Mouse (Mus musculus): Measurements from ENCODE around the gene Sdsl. TPM values are rescaled to one million over a fixed set of nuclear protein-coding genes. Genes with fewer than 3 reads are reported as not detected.
"Not testable (repeated sequence)": the region's sequence is repeated elsewhere in the genome, so short reads cannot be mapped to it uniquely, and the experiment has no call there.

The Sdsl gene
- polyA plus RNA-seq, 1 experiment from 2014 or later = 5.8 TPM

DNA sequence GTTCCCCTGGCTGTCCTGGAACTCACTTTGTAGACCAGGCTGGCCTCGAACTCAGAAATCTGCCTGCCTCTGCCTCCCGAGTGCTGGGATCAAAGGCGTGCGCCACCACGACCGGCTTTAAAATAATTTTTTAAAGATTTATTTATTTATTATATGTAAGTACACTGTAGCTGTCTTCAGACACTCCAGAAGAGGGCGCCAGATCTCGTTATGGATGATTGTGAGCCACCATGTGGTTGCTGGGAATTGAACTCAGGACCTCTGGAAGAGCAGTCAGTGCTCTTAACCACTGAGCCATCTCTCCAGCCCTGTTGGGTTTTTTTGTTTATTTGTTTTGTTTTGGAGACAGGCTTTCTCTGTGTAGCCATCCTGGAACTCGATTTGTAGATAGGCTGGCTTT is 28.0 kb upstream of the Sdsl start:
- not testable (repeated sequence) for DNase-seq (ENCODE audit: low spot score); H3K9me3 ChIP-seq (ENCODE audit: control insufficient read depth, low read length); H3K9ac ChIP-seq (ENCODE audit: low read depth, low read length); ATAC-seq (ENCODE audit: low FRiP score); H3K4me1 ChIP-seq (replicated peaks; ENCODE audit: control insufficient read depth, insufficient read depth, low read length); H3K27me3 ChIP-seq (ENCODE audit: control insufficient read depth, insufficient read depth, low read length); H3K27ac ChIP-seq (ENCODE audit: low read depth, low read length); H3K4me3 ChIP-seq (ENCODE audit: low read depth, low read length); H3K36me3 ChIP-seq (ENCODE audit: control insufficient read depth, insufficient read depth, low read length); H3K4me2 ChIP-seq (replicated peaks; ENCODE audit: low read depth, low read length)
- WGBS = 85% methylated on average over 9 of the region's 9 CpGs

DNA sequence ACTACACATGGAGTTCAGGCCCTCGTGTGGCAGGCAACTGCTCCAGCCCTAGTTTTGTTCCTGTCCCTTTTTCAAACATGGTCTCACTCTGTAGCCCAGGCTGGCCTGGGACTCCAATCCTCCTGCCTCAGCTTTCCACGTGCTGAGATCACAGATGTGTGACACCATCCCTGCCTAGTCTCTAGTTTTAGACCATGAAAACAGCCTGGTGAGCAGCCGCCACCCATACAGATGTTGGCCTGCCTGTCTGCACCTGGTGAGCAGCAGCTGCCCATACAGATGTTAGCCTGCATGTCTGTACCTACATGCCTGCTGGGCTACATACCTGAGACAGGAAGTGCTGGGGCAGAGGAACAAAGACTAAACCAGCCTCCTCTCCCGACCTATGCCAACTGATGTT is 26.6 kb upstream of the Sdsl start:
- Histone ChIP-seq H3K4me2 (replicated peaks; ENCODE audit: low read depth, low read length) (no peak overlapping the region), H3K4me1 (replicated peaks; ENCODE audit: control insufficient read depth, insufficient read depth, low read length) (peaks cover 4% of the 10 kb centered on the region), H3K9me3 (ENCODE audit: control insufficient read depth, low read length) (no peaks in the 10 kb centered on the region), H3K27me3 (ENCODE audit: control insufficient read depth, insufficient read depth, low read length) (no peaks in the 10 kb centered on the region), H3K36me3 (ENCODE audit: control insufficient read depth, insufficient read depth, low read length) (no peaks in the 10 kb centered on the region), H3K9ac (ENCODE audit: low read depth, low read length) (no peak overlapping the region), H3K27ac (ENCODE audit: low read depth, low read length) (no peak overlapping the region), H3K4me3 (ENCODE audit: low read depth, low read length) (no peak overlapping the region)
- ATAC-seq (ENCODE audit: low FRiP score) (no peak), DNase-seq (ENCODE audit: low spot score) (no peak)
- WGBS = 83% methylated on average over 4 of the region's 4 CpGs

- Histone ChIP-seq H3K4me3 (ENCODE audit: low read depth, low read length) (no peak overlapping the region), H3K4me1 (replicated peaks; ENCODE audit: control insufficient read depth, insufficient read depth, low read length) (no peaks in the 10 kb centered on the region), H3K4me2 (replicated peaks; ENCODE audit: low read depth, low read length) (no peak overlapping the region), H3K36me3 (ENCODE audit: control insufficient read depth, insufficient read depth, low read length) (no peaks in the 10 kb centered on the region), H3K9ac (ENCODE audit: low read depth, low read length) (no peak overlapping the region), H3K9me3 (ENCODE audit: control insufficient read depth, low read length) (no peaks in the 10 kb centered on the region), H3K27ac (ENCODE audit: low read depth, low read length) (no peak overlapping the region), H3K27me3 (ENCODE audit: control insufficient read depth, insufficient read depth, low read length) (no peaks in the 10 kb centered on the region)
- WGBS = 88% methylated on average over 3 of the region's 3 CpGs
- ATAC-seq (ENCODE audit: low FRiP score) (no peak), DNase-seq (ENCODE audit: low spot score) (no peak)
These were observed 24.5 kb upstream of the Sdsl start for GRCm38 (mm10) chr5:120497071-120497470.

DNA sequence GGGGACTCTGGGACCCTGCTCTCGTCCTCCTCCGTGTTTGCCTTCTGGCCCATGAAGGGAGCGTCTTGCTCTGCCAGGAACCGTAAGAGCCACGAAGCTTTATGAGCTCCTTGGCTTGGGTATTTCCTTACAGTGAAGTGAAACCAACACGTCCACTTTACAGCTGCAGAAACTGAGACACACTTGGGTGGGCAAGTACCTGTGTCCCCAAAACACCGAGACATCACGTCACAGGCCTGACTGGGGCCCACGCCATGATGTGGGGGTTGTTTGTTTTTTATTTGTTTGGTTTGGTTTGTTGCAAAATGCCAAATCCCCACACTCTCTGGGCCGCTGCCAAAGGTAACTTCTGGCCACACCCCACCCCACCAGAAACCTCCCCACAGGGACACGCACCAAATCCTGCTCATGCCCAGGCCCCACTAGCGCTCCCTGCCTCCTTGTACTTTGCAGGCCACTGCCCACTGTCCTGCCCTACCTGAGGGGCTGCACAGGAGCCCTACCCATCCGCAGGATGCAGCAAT is 23.2 kb upstream of the Sdsl start:
- no peak overlapping the region for H3K9ac ChIP-seq (ENCODE audit: low read depth, low read length)
- no peaks in the 10 kb centered on the region for H3K9me3 ChIP-seq (ENCODE audit: control insufficient read depth, low read length)

GRCm38 (mm10) chr5:120495064-120495702 is 22.6 kb upstream of the Sdsl start:
- H3K36me3 ChIP-seq (ENCODE audit: control insufficient read depth, insufficient read depth, low read length) = no peaks in the 10 kb centered on the region
- ATAC-seq (ENCODE audit: low FRiP score) = no peak
- 76% methylated on average over 10 of the region's 10 CpGs for WGBS

More for the DNA sequence above, 23.2 kb upstream of the Sdsl start:
- Histone ChIP-seq H3K27ac (ENCODE audit: low read depth, low read length) (no peak overlapping the region), H3K36me3 (ENCODE audit: control insufficient read depth, insufficient read depth, low read length) (no peaks in the 10 kb centered on the region), H3K4me1 (replicated peaks; ENCODE audit: control insufficient read depth, insufficient read depth, low read length) (no peaks in the 10 kb centered on the region), H3K27me3 (ENCODE audit: control insufficient read depth, insufficient read depth, low read length) (no peaks in the 10 kb centered on the region), H3K4me2 (replicated peaks; ENCODE audit: low read depth, low read length) (no peak overlapping the region), H3K4me3 (ENCODE audit: low read depth, low read length) (no peak overlapping the region)
- WGBS = 90% methylated on average over 13 of the region's 13 CpGs
- ATAC-seq (ENCODE audit: low FRiP score) (no peak), DNase-seq (ENCODE audit: low spot score) (no peak)

DNA sequence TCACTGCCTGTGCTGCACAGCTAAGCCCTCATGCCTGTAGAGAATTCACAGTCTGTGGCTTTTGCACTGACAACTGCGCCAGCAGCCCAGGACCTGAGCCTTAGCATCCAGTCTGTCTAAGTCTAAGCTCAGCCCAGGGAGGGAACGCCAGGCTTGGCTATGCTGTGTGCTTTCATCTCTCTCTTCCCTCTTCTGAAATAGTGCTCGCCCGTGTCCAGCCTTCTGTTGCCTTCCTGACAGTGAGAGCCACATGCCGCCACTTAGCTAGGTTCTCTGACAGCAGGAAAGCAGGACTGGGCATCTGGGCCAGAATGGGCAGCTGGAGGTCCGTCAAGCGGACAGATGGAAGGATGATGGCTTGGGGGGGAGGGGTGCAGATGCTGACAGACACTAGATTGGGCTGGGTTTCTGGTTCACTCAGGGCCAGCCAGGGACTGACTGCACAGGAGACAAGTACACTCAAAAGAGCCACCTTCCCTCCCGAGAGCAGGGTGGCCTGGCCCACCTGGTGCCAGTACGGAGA is 21.3 kb upstream of the Sdsl start:
- H3K36me3 ChIP-seq (ENCODE audit: control insufficient read depth, insufficient read depth, low read length) = no peaks in the 10 kb centered on the region
- no peaks in the 10 kb centered on the region for H3K27me3 ChIP-seq (ENCODE audit: control insufficient read depth, insufficient read depth, low read length)
- H3K4me3 ChIP-seq (ENCODE audit: low read depth, low read length) = no peak overlapping the region
- 82% methylated on average over 9 of the region's 9 CpGs for WGBS
- no peaks in the 10 kb centered on the region for H3K4me1 ChIP-seq (replicated peaks; ENCODE audit: control insufficient read depth, insufficient read depth, low read length)
- H3K9ac ChIP-seq (ENCODE audit: low read depth, low read length) = no peak overlapping the region
- ATAC-seq (ENCODE audit: low FRiP score) (no peak), DNase-seq (ENCODE audit: low spot score) (no peak)
- H3K27ac ChIP-seq (ENCODE audit: low read depth, low read length) = no peak overlapping the region
- H3K9me3 ChIP-seq (ENCODE audit: control insufficient read depth, low read length) = no peaks in the 10 kb centered on the region
- no peak overlapping the region for H3K4me2 ChIP-seq (replicated peaks; ENCODE audit: low read depth, low read length)

More at GRCm38 (mm10) chr5:120495064-120495702, 22.6 kb upstream of the Sdsl start:
- Histone ChIP-seq H3K4me1 (replicated peaks; ENCODE audit: control insufficient read depth, insufficient read depth, low read length) (no peaks in the 10 kb centered on the region), H3K4me2 (replicated peaks; ENCODE audit: low read depth, low read length) (no peak overlapping the region), H3K4me3 (ENCODE audit: low read depth, low read length) (no peak overlapping the region), H3K9me3 (ENCODE audit: control insufficient read depth, low read length) (no peaks in the 10 kb centered on the region), H3K27me3 (ENCODE audit: control insufficient read depth, insufficient read depth, low read length) (no peaks in the 10 kb centered on the region), H3K9ac (ENCODE audit: low read depth, low read length) (no peak overlapping the region), H3K27ac (ENCODE audit: low read depth, low read length) (no peak overlapping the region)
- DNase-seq (ENCODE audit: low spot score) = no peak

- H3K27me3 ChIP-seq (ENCODE audit: control insufficient read depth, insufficient read depth, low read length) = no peaks in the 10 kb centered on the region
- no peak overlapping the region for H3K27ac ChIP-seq (ENCODE audit: low read depth, low read length)
- no peak overlapping the region for H3K4me3 ChIP-seq (ENCODE audit: low read depth, low read length)
- ATAC-seq (ENCODE audit: low FRiP score) (no peak), DNase-seq (ENCODE audit: low spot score) (no peak)
- no peaks in the 10 kb centered on the region for H3K4me1 ChIP-seq (replicated peaks; ENCODE audit: control insufficient read depth, insufficient read depth, low read length)
- no peaks in the 10 kb centered on the region for H3K36me3 ChIP-seq (ENCODE audit: control insufficient read depth, insufficient read depth, low read length)
- no peak overlapping the region for H3K4me2 ChIP-seq (replicated peaks; ENCODE audit: low read depth, low read length)
- no peaks in the 10 kb centered on the region for H3K9me3 ChIP-seq (ENCODE audit: control insufficient read depth, low read length)
- no peak overlapping the region for H3K9ac ChIP-seq (ENCODE audit: low read depth, low read length)
- WGBS = 86% methylated on average over 6 of the region's 6 CpGs
These were observed 20.8 kb upstream of the Sdsl start for GRCm38 (mm10) chr5:120493440-120493839.

GRCm38 (mm10) chr5:120492437-120492836 is 19.8 kb upstream of the Sdsl start:
- Histone ChIP-seq H3K4me2 (replicated peaks; ENCODE audit: low read depth, low read length) (no peak overlapping the region), H3K27ac (ENCODE audit: low read depth, low read length) (no peak overlapping the region), H3K4me3 (ENCODE audit: low read depth, low read length) (no peak overlapping the region), H3K27me3 (ENCODE audit: control insufficient read depth, insufficient read depth, low read length) (no peaks in the 10 kb centered on the region), H3K36me3 (ENCODE audit: control insufficient read depth, insufficient read depth, low read length) (no peaks in the 10 kb centered on the region), H3K9ac (ENCODE audit: low read depth, low read length) (no peak overlapping the region), H3K9me3 (ENCODE audit: control insufficient read depth, low read length) (no peaks in the 10 kb centered on the region), H3K4me1 (replicated peaks; ENCODE audit: control insufficient read depth, insufficient read depth, low read length) (no peaks in the 10 kb centered on the region)
- DNase-seq (ENCODE audit: low spot score) (peak; percentile 62), ATAC-seq (ENCODE audit: low FRiP score) (no peak)
- 60% methylated on average over 11 of the region's 11 CpGs for WGBS

- H3K36me3 ChIP-seq (ENCODE audit: control insufficient read depth, insufficient read depth, low read length) = 0 out of 2 replicates have a peak, but pooled peaks cover 4% of the 10 kb centered on the region
- H3K4me2 ChIP-seq (replicated peaks; ENCODE audit: low read depth, low read length) = no peak overlapping the region
- no peak overlapping the region for H3K27ac ChIP-seq (ENCODE audit: low read depth, low read length)
- no peaks in the 10 kb centered on the region for H3K4me1 ChIP-seq (replicated peaks; ENCODE audit: control insufficient read depth, insufficient read depth, low read length)
- H3K4me3 ChIP-seq (ENCODE audit: low read depth, low read length) = no peak overlapping the region
- DNase-seq (ENCODE audit: low spot score) (no peak), ATAC-seq (ENCODE audit: low FRiP score) (no peak)
- whole genome bisulfite sequencing = 92% methylated on average over 8 of the region's 8 CpGs
- H3K9me3 ChIP-seq (ENCODE audit: control insufficient read depth, low read length) = no peaks in the 10 kb centered on the region
- no peaks in the 10 kb centered on the region for H3K27me3 ChIP-seq (ENCODE audit: control insufficient read depth, insufficient read depth, low read length)
- no peak overlapping the region for H3K9ac ChIP-seq (ENCODE audit: low read depth, low read length)
These were observed 18.1 kb upstream of the Sdsl start for GRCm38 (mm10) chr5:120490679-120491192.
